Mouse (Mus musculus): ENCODE data around the gene Rbm39. TPM values are rescaled to one million over a fixed set of nuclear protein-coding genes. Genes with fewer than 3 reads are reported as not detected.

The Rbm39 gene
- polyA plus RNA-seq, 1 experiment from 2014 or later, result 476 TPM

- peak overlapping the region; percentile 98 for H3K9ac ChIP-seq (ENCODE audit: low read depth, low read length)
- H3K27ac ChIP-seq (ENCODE audit: low read depth, low read length), result peak overlapping the region; percentile 92
- H3K36me3 ChIP-seq (ENCODE audit: control insufficient read depth, insufficient read depth, low read length), result no peaks in the 10 kb centered on the region
- H3K4me2 ChIP-seq, result peak overlapping the region; percentile 86
- H3K9me3 ChIP-seq (replicated peaks; ENCODE audit: control insufficient read depth, low read length), result no peaks in the 10 kb centered on the region
- 2% methylated on average over 16 of the region's 16 CpGs for WGBS (ENCODE audit: insufficient replicate concordance)
- H3K4me1 ChIP-seq (ENCODE audit: control insufficient read depth, insufficient read depth, low read length), result peaks cover 3% of the 10 kb centered on the region; the same call in 1 of the 2 replicates
- peak; percentile 65 for ATAC-seq (replicated peaks; ENCODE audit: insufficient number of reproducible peaks, low FRiP score, low TSS enrichment)
- peak overlapping the region; percentile 98 for H3K4me3 ChIP-seq (ENCODE audit: low read depth, low read length)
- H3K27me3 ChIP-seq (ENCODE audit: control insufficient read depth, insufficient read depth, low read length), result no peaks in the 10 kb centered on the region
Measured at GRCm38 (mm10) chr2:156110627-156111357, 69.2 kb downstream of the Rbm39 start.

Other genes with a start within 250 kb of the Rbm39 start
- gene Uqcc1, start 249.9 kb downstream of the Rbm39 start, polyA plus RNA-seq (2014; fragmentation: Nextera tagmentation; extraction: Ambion mirVana), result 86.7 and 118 TPM in 2 replicates
- gene Gm15557, start 239.5 kb downstream of the Rbm39 start, polyA plus RNA-seq (2014; fragmentation: Nextera tagmentation; extraction: Ambion mirVana), result not detected in 2 replicates
- gene Gdf5, start 234.9 kb downstream of the Rbm39 start, polyA plus RNA-seq (2014; fragmentation: Nextera tagmentation; extraction: Ambion mirVana), result 0.36 and 0.63 TPM in 2 replicates
- gene Cep250, start 223.8 kb downstream of the Rbm39 start, polyA plus RNA-seq (2014; fragmentation: Nextera tagmentation; extraction: Ambion mirVana), result 6.4 and 12.3 TPM in 2 replicates
- 0.80 and 1.1 TPM in 2 replicates for gene 6430550D23Rik, start 172.3 kb downstream of the Rbm39 start, polyA plus RNA-seq (2014; fragmentation: Nextera tagmentation; extraction: Ambion mirVana)
- 170 and 184 TPM in 2 replicates for gene Ergic3, start 172.2 kb downstream of the Rbm39 start, polyA plus RNA-seq (2014; fragmentation: Nextera tagmentation; extraction: Ambion mirVana)
- gene Fer1l4, start 127.3 kb downstream of the Rbm39 start, polyA plus RNA-seq (2014; fragmentation: Nextera tagmentation; extraction: Ambion mirVana), result not detected in 2 replicates
- gene Spag4, start 115.1 kb downstream of the Rbm39 start, polyA plus RNA-seq (2014; fragmentation: Nextera tagmentation; extraction: Ambion mirVana), result 2.4 and 3.3 TPM in 2 replicates
- gene Cpne1, start 68.3 kb downstream of the Rbm39 start, polyA plus RNA-seq (2014; fragmentation: Nextera tagmentation; extraction: Ambion mirVana), result 29.5 and 35.7 TPM in 2 replicates
- gene Rbm12, start 68.3 kb downstream of the Rbm39 start, polyA plus RNA-seq (2014; fragmentation: Nextera tagmentation; extraction: Ambion mirVana), result 22.3 and 25.8 TPM in 2 replicates
- gene Gm28036, start 53.1 kb downstream of the Rbm39 start, polyA plus RNA-seq (2014; fragmentation: Nextera tagmentation; extraction: Ambion mirVana), result 11.6 and 14.1 TPM in 2 replicates
- 428 and 430 TPM in 2 replicates for gene Romo1, start 36.2 kb downstream of the Rbm39 start, polyA plus RNA-seq (2014; fragmentation: Nextera tagmentation; extraction: Ambion mirVana)
- gene Nfs1, start 36.1 kb downstream of the Rbm39 start, polyA plus RNA-seq (2014; fragmentation: Nextera tagmentation; extraction: Ambion mirVana), result 55.7 and 58.2 TPM in 2 replicates
- 61.1 and 62.7 TPM in 2 replicates for gene Phf20, start 16.2 kb upstream of the Rbm39 start, polyA plus RNA-seq (2014; fragmentation: Nextera tagmentation; extraction: Ambion mirVana)
- gene Cnbd2, start 132.1 kb upstream of the Rbm39 start, polyA plus RNA-seq (2014; fragmentation: Nextera tagmentation; extraction: Ambion mirVana), result 2.2 and 2.3 TPM in 2 replicates
- gene Scand1, start 132.5 kb upstream of the Rbm39 start, polyA plus RNA-seq (2014; fragmentation: Nextera tagmentation; extraction: Ambion mirVana), result 50.6 and 59.0 TPM in 2 replicates
- gene Epb41l1, start 240.7 kb upstream of the Rbm39 start, polyA plus RNA-seq (2014; fragmentation: Nextera tagmentation; extraction: Ambion mirVana), result 1.6 and 2.3 TPM in 2 replicates